Mouse (Mus musculus): ENCODE data around the gene Baz2a.

Gene Baz2a

GRCm38 (mm10) chr10:128175996-128176755 lies 84.8 kb downstream of the Baz2a start:
- DNase-seq (ENCODE audit: extremely low read depth, low read depth): peak; percentile 72

- DNase-seq (ENCODE audit: extremely low read depth, low read depth): no peak
These were observed 85.9 kb downstream of the Baz2a start for GRCm38 (mm10) chr10:128177316-128177715.
